In genomic region chr7:144942071-144942743, GRCm38 (mm10) we compare ENCODE assay signal across 8 mouse cellular contexts. TPM values are rescaled to one million over a fixed set of nuclear protein-coding genes. Genes with fewer than 3 reads are reported as not detected.
DNase-seq lines count a peak whose midpoint lies in the region; ATAC-seq and TF ChIP-seq lines count a peak whose summit lies in the region.

No protein-coding gene starts in this region.

- peak overlapping the region; percentile 40; the same call in 1 of the 2 replicates for H3K9ac ChIP-seq in hindbrain, embryonic 15.5 days
- 0 out of 2 replicates have a peak overlapping the region, but pooled peaks have one; percentile 7 for H3K9ac ChIP-seq in liver, embryonic 16.5 days (ENCODE audit: low read depth, low read length)

- peak; percentile 29; the same call in 1 of the 2 replicates for TF ChIP-seq POLR2A in embryonic fibroblast, embryonic 13.5 days (IDR thresholded peaks at IDR 0.05; ENCODE audit: low read depth, low read length)
- no peak for TF ChIP-seq POLR2A in small intestine, adult 2 months (IDR thresholded peaks at IDR 0.05; ENCODE audit: low read depth, low read length)

- H3K4me1 ChIP-seq in megakaryocyte, embryonic 14.5 days: peaks cover 70% of the 10 kb centered on the region
- peaks cover 14% of the 10 kb centered on the region for H3K4me1 ChIP-seq in embryonic fibroblast, embryonic 13.5 days (ENCODE audit: control insufficient read depth, insufficient read depth, low read length)
- H3K4me1 ChIP-seq in hindbrain, embryonic 15.5 days (replicated peaks): peaks cover 66% of the 10 kb centered on the region
- peaks cover 16% of the 10 kb centered on the region for H3K4me1 ChIP-seq in liver, embryonic 16.5 days (ENCODE audit: control insufficient read depth, low read depth, low read length)
- peaks cover 17% of the 10 kb centered on the region for H3K4me1 ChIP-seq in small intestine, adult 2 months (ENCODE audit: control insufficient read depth, insufficient read depth, insufficient read length, low read length)

- TF ChIP-seq CTCF in embryonic fibroblast, embryonic 13.5 days (IDR thresholded peaks at IDR 0.05; ENCODE audit: borderline replicate concordance, insufficient read depth, low read length): no peak
- no peak for TF ChIP-seq CTCF in small intestine, adult 2 months (IDR thresholded peaks at IDR 0.05; ENCODE audit: extremely low read depth, insufficient read length, insufficient replicate concordance, low read depth, low read length)

- peak overlapping the region; percentile 69 for H3K4me3 ChIP-seq in megakaryocyte, embryonic 14.5 days (replicated peaks)
- H3K4me3 ChIP-seq in embryonic fibroblast, embryonic 13.5 days (ENCODE audit: insufficient read depth, low read length): no peak overlapping the region; the same call in 1 of the 2 replicates
- peak overlapping the region; percentile 49 for H3K4me3 ChIP-seq in hindbrain, embryonic 15.5 days
- H3K4me3 ChIP-seq in liver, embryonic 16.5 days (ENCODE audit: low read depth, low read length): peak overlapping the region; percentile 41
- peak overlapping the region; percentile 83 for H3K4me3 ChIP-seq in small intestine, adult 2 months (ENCODE audit: low read depth, low read length)

- peak overlapping the region; percentile 83 for H3K27ac ChIP-seq in embryonic fibroblast, embryonic 13.5 days (ENCODE audit: insufficient read depth, low read length)
- H3K27ac ChIP-seq in hindbrain, embryonic 15.5 days (replicated peaks): peak overlapping the region; percentile 42; the same call in 1 of the 2 replicates
- H3K27ac ChIP-seq in liver, embryonic 16.5 days (ENCODE audit: low read length): no peak overlapping the region
- H3K27ac ChIP-seq in small intestine, adult 2 months (ENCODE audit: insufficient read depth, low read depth, low read length): peak overlapping the region; percentile 38

- peak overlapping the region; percentile 100 for H3K4me2 ChIP-seq in hindbrain, embryonic 15.5 days
- peak overlapping the region; percentile 58 for H3K4me2 ChIP-seq in liver, embryonic 16.5 days (ENCODE audit: low read depth, low read length)

- no peak for DNase-seq in natural killer cell, adult 2 months (ENCODE audit: low spot score in 2 of 2)
- DNase-seq in urinary bladder, postnatal 14 days (ENCODE audit: low spot score): no peak

- H3K27me3 ChIP-seq in megakaryocyte, embryonic 14.5 days (replicated peaks): peaks cover 90% of the 10 kb centered on the region
- H3K27me3 ChIP-seq in hindbrain, embryonic 15.5 days: peaks cover 58% of the 10 kb centered on the region
- peaks cover 65% of the 10 kb centered on the region for H3K27me3 ChIP-seq in liver, embryonic 16.5 days (ENCODE audit: control insufficient read depth, insufficient read depth, low read depth, low read length)
- 0 out of 2 replicates have a peak, but pooled peaks cover 3% of the 10 kb centered on the region for H3K27me3 ChIP-seq in small intestine, adult 2 months (ENCODE audit: control insufficient read depth, insufficient read depth, low read length)

- no peak for ATAC-seq in megakaryocyte, adult 5-6 weeks (ENCODE audit: poor library complexity, severe bottlenecking)
- ATAC-seq in hindbrain, embryonic 15.5 days (ENCODE audit: low FRiP score, low read depth): no peak
- ATAC-seq in liver, embryonic 16.5 days (ENCODE audit: low read depth): no peak

- WGBS in hindbrain, embryonic 15.5 days: 1% methylated on average over 35 of the region's 35 CpGs
- WGBS in liver, embryonic 16.5 days (ENCODE audit: insufficient replicate concordance): 1% methylated on average over 35 of the region's 35 CpGs
- WGBS in small intestine, adult 2 months: under 1% methylated on average over 35 of the region's 35 CpGs

- no peaks in the 10 kb centered on the region; the same call in 1 of the 2 replicates for H3K9me3 ChIP-seq in megakaryocyte, embryonic 14.5 days
- H3K9me3 ChIP-seq in hindbrain, embryonic 15.5 days: no peaks in the 10 kb centered on the region
- no peaks in the 10 kb centered on the region for H3K9me3 ChIP-seq in liver, embryonic 16.5 days (replicated peaks; ENCODE audit: control insufficient read depth, low read length)

- no peaks in the 10 kb centered on the region for H3K36me3 ChIP-seq in megakaryocyte, embryonic 14.5 days (replicated peaks; ENCODE audit: low read length)
- no peaks in the 10 kb centered on the region for H3K36me3 ChIP-seq in hindbrain, embryonic 15.5 days
- no peaks in the 10 kb centered on the region for H3K36me3 ChIP-seq in liver, embryonic 16.5 days (ENCODE audit: control insufficient read depth, insufficient read depth)
- H3K36me3 ChIP-seq in small intestine, adult 2 months (ENCODE audit: control insufficient read depth, insufficient read depth, low read length): no peaks in the 10 kb centered on the region

RNA-seq across cellular contexts. Expression of gene Ccnd1, which starts 2.5 kb away (rescaled TPM):
- polyA plus RNA-seq in megakaryocyte, embryonic 14.5 days (2012; ENCODE audit: insufficient read depth, low replicate concordance): 12.9 and 17.6 TPM in 2 replicates
- total RNA-seq in megakaryocyte, adult 5-6 weeks (2015): 8.1 and 11.1 TPM in 2 replicates
- 5.2 and 5.5 TPM in 2 replicates for total RNA-seq in megakaryocyte, adult 5-6 weeks (2017)
- 133 and 222 TPM in 2 replicates for polyA plus RNA-seq in embryonic fibroblast, embryonic 13.5 days (2011; ENCODE audit: insufficient read length, low read depth, missing spikeins)
- 34.2 and 38.2 TPM in 2 replicates for polyA plus RNA-seq in hindbrain, embryonic 15.5 days (2015; fragmentation: Nextera tagmentation; extraction: Ambion mirVana)
- polyA plus RNA-seq in liver, embryonic 16.5 days (2015; fragmentation: Nextera tagmentation; extraction: Ambion mirVana): 20.5 and 20.9 TPM in 2 replicates
- 15.9 and 42.5 TPM in 2 replicates for polyA plus RNA-seq in small intestine, adult 2 months (2012; rRNA removed)

RNA-seq across cellular contexts. Expression of gene LTO1, which starts 27.3 kb away (rescaled TPM):
- polyA plus RNA-seq in megakaryocyte, embryonic 14.5 days (2012; ENCODE audit: insufficient read depth, low replicate concordance): 1.3 and 20.1 TPM in 2 replicates
- 13.8 and 14.5 TPM in 2 replicates for total RNA-seq in megakaryocyte, adult 5-6 weeks (2015)
- 49.5 and 53.8 TPM in 2 replicates for total RNA-seq in megakaryocyte, adult 5-6 weeks (2017)
- 21.2 and 25.5 TPM in 2 replicates for polyA plus RNA-seq in embryonic fibroblast, embryonic 13.5 days (2011; ENCODE audit: insufficient read length, low read depth, missing spikeins)
- polyA plus RNA-seq in hindbrain, embryonic 15.5 days (2015; fragmentation: Nextera tagmentation; extraction: Ambion mirVana): 32.0 and 34.1 TPM in 2 replicates
- polyA plus RNA-seq in liver, embryonic 16.5 days (2015; fragmentation: Nextera tagmentation; extraction: Ambion mirVana): 8.8 and 9.0 TPM in 2 replicates
- polyA plus RNA-seq in small intestine, adult 2 months (2012; rRNA removed): 6.4 and 14.1 TPM in 2 replicates

RNA-seq across cellular contexts. Expression of gene Fgf15, which starts 45.9 kb away (rescaled TPM):
- 1.3 TPM in 1 of 2 replicates, not detected in the other for polyA plus RNA-seq in megakaryocyte, embryonic 14.5 days (2012; ENCODE audit: insufficient read depth, low replicate concordance)
- total RNA-seq in megakaryocyte, adult 5-6 weeks (2015): not detected in 2 replicates
- total RNA-seq in megakaryocyte, adult 5-6 weeks (2017): not detected in 2 replicates
- not detected in 2 replicates for polyA plus RNA-seq in embryonic fibroblast, embryonic 13.5 days (2011; ENCODE audit: insufficient read length, low read depth, missing spikeins)
- polyA plus RNA-seq in hindbrain, embryonic 15.5 days (2015; fragmentation: Nextera tagmentation; extraction: Ambion mirVana): 25.8 and 43.7 TPM in 2 replicates
- not detected in 2 replicates for polyA plus RNA-seq in liver, embryonic 16.5 days (2015; fragmentation: Nextera tagmentation; extraction: Ambion mirVana)
- 2.6 TPM in 1 of 2 replicates, not detected in the other for polyA plus RNA-seq in small intestine, adult 2 months (2012; rRNA removed)
